Comparison of ENCODE assay signal across 8 mouse cellular contexts in genomic region chr3:146500810-146501201, GRCm38 (mm10). TPM values are rescaled to one million over a fixed set of nuclear protein-coding genes. Genes with fewer than 3 reads are reported as not detected.
DNase-seq lines count a peak whose midpoint lies in the region; ATAC-seq and TF ChIP-seq lines count a peak whose summit lies in the region.

No protein-coding gene starts in this region.

- peaks cover 46% of the 10 kb centered on the region for H3K4me1 ChIP-seq in megakaryocyte, embryonic 14.5 days
- H3K4me1 ChIP-seq in embryonic facial prominence, embryonic 12.5 days = peaks cover 17% of the 10 kb centered on the region
- H3K4me1 ChIP-seq in intestine, postnatal 0 days (replicated peaks; ENCODE audit: control insufficient read depth, insufficient read depth, low read length) = no peaks in the 10 kb centered on the region
- no peaks in the 10 kb centered on the region for H3K4me1 ChIP-seq in small intestine, adult 2 months (ENCODE audit: control insufficient read depth, insufficient read depth, insufficient read length, low read length)

- DNase-seq in right cerebral cortex, adult 18-20 months = no peak
- no peak for DNase-seq in urinary bladder, adult 18-20 months (ENCODE audit: low spot score in 2 of 2)

- TF ChIP-seq POLR2A in small intestine, adult 2 months (IDR thresholded peaks at IDR 0.05; ENCODE audit: low read depth, low read length) = no peak

- H3K4me2 ChIP-seq in embryonic facial prominence, embryonic 12.5 days (replicated peaks) = peak overlapping the region; percentile 91
- peak overlapping the region; percentile 72 for H3K4me2 ChIP-seq in intestine, postnatal 0 days (replicated peaks; ENCODE audit: low read depth)

- WGBS in embryonic facial prominence, embryonic 12.5 days = 7% methylated on average over 5 of the region's 5 CpGs
- WGBS in intestine, postnatal 0 days = 2% methylated on average over 5 of the region's 5 CpGs
- 3% methylated on average over 5 of the region's 5 CpGs for WGBS in small intestine, adult 2 months

- H3K4me3 ChIP-seq in megakaryocyte, embryonic 14.5 days (replicated peaks) = peak overlapping the region; percentile 95
- H3K4me3 ChIP-seq in embryonic facial prominence, embryonic 12.5 days = peak overlapping the region; percentile 85
- H3K4me3 ChIP-seq in intestine, postnatal 0 days (ENCODE audit: low read depth, low read length) = peak overlapping the region; percentile 92
- peak overlapping the region; percentile 28; the same call in 1 of the 2 replicates for H3K4me3 ChIP-seq in small intestine, adult 2 months (ENCODE audit: low read depth, low read length)

- TF ChIP-seq CTCF in intestine, postnatal 0 days (IDR thresholded peaks at IDR 0.05; ENCODE audit: low read depth) = no peak
- TF ChIP-seq CTCF in small intestine, adult 2 months (IDR thresholded peaks at IDR 0.05; ENCODE audit: extremely low read depth, insufficient read length, insufficient replicate concordance, low read depth, low read length) = no peak

- H3K27me3 ChIP-seq in megakaryocyte, embryonic 14.5 days (replicated peaks) = no peaks in the 10 kb centered on the region
- H3K27me3 ChIP-seq in embryonic facial prominence, embryonic 12.5 days = no peaks in the 10 kb centered on the region
- no peaks in the 10 kb centered on the region for H3K27me3 ChIP-seq in intestine, postnatal 0 days (replicated peaks; ENCODE audit: control insufficient read depth, insufficient read depth, low read length)
- H3K27me3 ChIP-seq in small intestine, adult 2 months (ENCODE audit: control insufficient read depth, insufficient read depth, low read length) = no peaks in the 10 kb centered on the region

- H3K9me3 ChIP-seq in megakaryocyte, embryonic 14.5 days = no peaks in the 10 kb centered on the region
- no peaks in the 10 kb centered on the region for H3K9me3 ChIP-seq in embryonic facial prominence, embryonic 12.5 days
- no peaks in the 10 kb centered on the region for H3K9me3 ChIP-seq in intestine, postnatal 0 days (ENCODE audit: control insufficient read depth)

- peaks cover 45% of the 10 kb centered on the region for H3K36me3 ChIP-seq in megakaryocyte, embryonic 14.5 days (replicated peaks; ENCODE audit: low read length)
- peaks cover 13% of the 10 kb centered on the region for H3K36me3 ChIP-seq in embryonic facial prominence, embryonic 12.5 days
- peaks cover 18% of the 10 kb centered on the region for H3K36me3 ChIP-seq in intestine, postnatal 0 days (ENCODE audit: control insufficient read depth, insufficient read depth)
- peaks cover 15% of the 10 kb centered on the region for H3K36me3 ChIP-seq in small intestine, adult 2 months (ENCODE audit: control insufficient read depth, insufficient read depth, low read length)

- peak overlapping the region; percentile 87 for H3K9ac ChIP-seq in embryonic facial prominence, embryonic 12.5 days
- peak overlapping the region; percentile 97 for H3K9ac ChIP-seq in intestine, postnatal 0 days (ENCODE audit: low read depth, low read length)

- peak overlapping the region; percentile 94; the same call in 1 of the 2 replicates for H3K27ac ChIP-seq in embryonic facial prominence, embryonic 12.5 days
- H3K27ac ChIP-seq in intestine, postnatal 0 days (ENCODE audit: low read depth, low read length) = peak overlapping the region; percentile 99; the same call in 1 of the 2 replicates
- H3K27ac ChIP-seq in small intestine, adult 2 months (ENCODE audit: insufficient read depth, low read depth, low read length) = peak overlapping the region; percentile 85

- no peak; the same call in 1 of the 2 replicates for ATAC-seq in megakaryocyte, adult 5-6 weeks (ENCODE audit: poor library complexity, severe bottlenecking)
- ATAC-seq in embryonic facial prominence, embryonic 12.5 days (ENCODE audit: insufficient number of reproducible peaks, insufficient read depth, low FRiP score, low TSS enrichment) = no peak
- ATAC-seq in intestine, postnatal 0 days = no peak
- ATAC-seq in frontal cortex, adult (ENCODE audit: low TSS enrichment) = no peak

RNA-seq across cellular contexts. Expression of gene Gng5, which starts 1.2 kb away (rescaled TPM):
- 162 and 413 TPM in 2 replicates for polyA plus RNA-seq in megakaryocyte, embryonic 14.5 days (2012; ENCODE audit: insufficient read depth, low replicate concordance)
- total RNA-seq in megakaryocyte, adult 5-6 weeks (2015) = 436 and 445 TPM in 2 replicates
- 196 and 210 TPM in 2 replicates for total RNA-seq in megakaryocyte, adult 5-6 weeks (2017)
- 959 and 960 TPM in 2 replicates for polyA plus RNA-seq in embryonic facial prominence, embryonic 12.5 days (2016; fragmentation: Nextera tagmentation; extraction: Ambion mirVana)
- 1,062 and 1,144 TPM in 2 replicates for polyA plus RNA-seq in intestine, postnatal 0 days (2015; fragmentation: Nextera tagmentation; extraction: Ambion mirVana)
- polyA plus RNA-seq in small intestine, adult 2 months (2012; rRNA removed) = 270 and 435 TPM in 2 replicates

RNA-seq across cellular contexts. Expression of gene Spata1, which starts 1.3 kb away (rescaled TPM):
- 0.56 and 0.61 TPM in 2 replicates for polyA plus RNA-seq in megakaryocyte, embryonic 14.5 days (2012; ENCODE audit: insufficient read depth, low replicate concordance)
- total RNA-seq in megakaryocyte, adult 5-6 weeks (2015) = 6.8 and 12.8 TPM in 2 replicates
- 6.3 and 16.1 TPM in 2 replicates for total RNA-seq in megakaryocyte, adult 5-6 weeks (2017)
- polyA plus RNA-seq in embryonic facial prominence, embryonic 12.5 days (2016; fragmentation: Nextera tagmentation; extraction: Ambion mirVana) = 9.2 and 10.4 TPM in 2 replicates
- 1.3 and 1.9 TPM in 2 replicates for polyA plus RNA-seq in intestine, postnatal 0 days (2015; fragmentation: Nextera tagmentation; extraction: Ambion mirVana)
- polyA plus RNA-seq in small intestine, adult 2 months (2012; rRNA removed) = 0.11 and 0.19 TPM in 2 replicates

RNA-seq across cellular contexts. Expression of gene Rpf1, which starts 20.4 kb away (rescaled TPM):
- 6.6 and 9.7 TPM in 2 replicates for polyA plus RNA-seq in megakaryocyte, embryonic 14.5 days (2012; ENCODE audit: insufficient read depth, low replicate concordance)
- total RNA-seq in megakaryocyte, adult 5-6 weeks (2015) = 61.3 and 64.3 TPM in 2 replicates
- total RNA-seq in megakaryocyte, adult 5-6 weeks (2017) = 70.0 and 70.2 TPM in 2 replicates
- 55.4 and 59.7 TPM in 2 replicates for polyA plus RNA-seq in embryonic facial prominence, embryonic 12.5 days (2016; fragmentation: Nextera tagmentation; extraction: Ambion mirVana)
- polyA plus RNA-seq in intestine, postnatal 0 days (2015; fragmentation: Nextera tagmentation; extraction: Ambion mirVana) = 28.1 TPM in 2 replicates
- 1.6 and 2.4 TPM in 2 replicates for polyA plus RNA-seq in small intestine, adult 2 months (2012; rRNA removed)

RNA-seq across cellular contexts. Expression of gene Ctbs, which starts 51.2 kb away (rescaled TPM):
- polyA plus RNA-seq in megakaryocyte, embryonic 14.5 days (2012; ENCODE audit: insufficient read depth, low replicate concordance) = 5.9 and 21.7 TPM in 2 replicates
- total RNA-seq in megakaryocyte, adult 5-6 weeks (2015) = 27.2 and 37.1 TPM in 2 replicates
- 25.0 and 26.0 TPM in 2 replicates for total RNA-seq in megakaryocyte, adult 5-6 weeks (2017)
- polyA plus RNA-seq in embryonic facial prominence, embryonic 12.5 days (2016; fragmentation: Nextera tagmentation; extraction: Ambion mirVana) = 7.7 and 10.6 TPM in 2 replicates
- 8.1 and 8.3 TPM in 2 replicates for polyA plus RNA-seq in intestine, postnatal 0 days (2015; fragmentation: Nextera tagmentation; extraction: Ambion mirVana)
- polyA plus RNA-seq in small intestine, adult 2 months (2012; rRNA removed) = 0.41 and 0.70 TPM in 2 replicates

Comparison
In these comparisons a context has a peak if more than half of its experiments do, and no peak if none do; other contexts are left out.
1. H3K4me3 ChIP-seq: peak in every context shown above with its lines; median percentile 95 in megakaryocyte, embryonic 14.5 days; 92 in intestine, postnatal 0 days; 85 in embryonic facial prominence, embryonic 12.5 days; 28 in small intestine, adult 2 months.